Mouse (Mus musculus) 3134 (cell line): ENCODE measurements around the gene Gipc3.

Experiments
- DNase-seq: peaks from one replicate; pipeline ENCODE4 v3.0.0-alpha.2; 2011; ENCODE audit warnings: low spot score; ENCODE audit not compliant: insufficient read length; ENCODE audit errors: extremely low read depth

Gipc3 gene

DNA sequence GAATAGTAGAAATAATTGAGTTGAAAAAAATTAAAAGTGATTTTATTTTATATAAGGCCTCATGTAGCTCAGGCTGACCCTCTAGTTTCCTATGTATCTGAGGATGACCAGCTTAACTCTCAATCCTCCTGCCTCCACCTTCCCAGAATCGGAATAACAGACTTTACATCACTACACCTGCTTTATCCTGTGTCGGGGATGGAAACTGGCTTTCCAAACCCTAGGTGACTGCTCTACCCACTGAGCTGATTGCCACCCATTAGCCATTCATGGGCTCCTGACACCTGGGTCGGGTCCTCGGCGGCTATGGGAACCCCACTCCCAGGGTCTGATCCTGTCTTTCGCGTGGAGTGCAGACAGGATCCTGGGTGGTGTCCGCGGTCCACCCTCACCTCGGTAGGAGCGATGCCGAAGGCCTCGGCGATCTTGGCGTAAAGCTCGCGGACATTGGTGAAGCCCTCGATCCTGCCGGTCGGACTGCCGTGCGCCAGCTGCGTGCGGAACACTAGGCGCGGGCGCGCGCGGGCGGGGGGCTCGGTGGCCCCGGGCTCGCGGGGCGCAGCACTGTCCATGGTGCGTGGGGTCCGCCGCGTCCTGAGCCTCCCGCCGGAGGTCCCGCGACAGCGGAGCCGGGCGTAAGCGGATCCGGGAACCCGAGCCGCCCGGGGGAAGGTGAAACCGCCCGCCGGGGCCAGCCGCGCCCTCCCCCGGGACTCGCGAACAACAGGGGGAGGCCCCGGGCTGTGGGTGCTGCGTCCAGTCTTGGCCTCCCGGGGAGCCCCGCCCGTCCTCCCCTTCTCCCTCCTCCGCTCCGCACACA is at the start of gene Gipc3:
Gene Gipc3, minus strand, starts transcription at position 581 of the 820 bp plus-strand sequence.
- no peak for DNase-seq

GRCm38 (mm10) chr10:81392781-81393185 is 49.7 kb upstream of the Gipc3 start, which contains the start of gene Smim24:
Smim24 (plus strand) TSS chr10:81393051.
- DNase-seq: no peak

DNA sequence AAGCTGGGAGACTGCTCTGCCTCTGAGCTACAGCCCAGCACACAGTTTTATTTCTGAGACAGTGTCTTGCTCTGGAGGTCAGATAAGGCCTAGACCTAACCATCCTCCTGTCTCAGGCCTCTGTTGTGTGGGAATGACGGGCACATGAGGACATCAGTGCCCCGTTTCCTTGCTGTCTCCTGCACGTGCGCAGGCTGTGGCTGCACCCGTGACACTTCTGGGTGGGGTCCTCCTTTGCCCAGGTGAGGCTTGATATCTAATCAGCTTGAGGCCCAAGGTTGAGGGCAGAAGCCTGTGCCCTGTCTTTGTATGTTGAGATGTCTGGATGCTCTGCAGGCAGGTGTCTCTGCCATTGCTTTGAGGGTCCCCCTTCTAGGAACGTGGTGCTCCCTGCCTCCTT is 49.2 kb upstream of the Gipc3 start:
- no peak for DNase-seq

- no peak for DNase-seq
Observed at GRCm38 (mm10) chr10:81390678-81390965, 47.6 kb upstream of the Gipc3 start.

- no peak for DNase-seq
Observed at GRCm38 (mm10) chr10:81389801-81390677, 47.0 kb upstream of the Gipc3 start.

- no peak for DNase-seq
Observed at GRCm38 (mm10) chr10:81389373-81389772, 46.3 kb upstream of the Gipc3 start.

DNA sequence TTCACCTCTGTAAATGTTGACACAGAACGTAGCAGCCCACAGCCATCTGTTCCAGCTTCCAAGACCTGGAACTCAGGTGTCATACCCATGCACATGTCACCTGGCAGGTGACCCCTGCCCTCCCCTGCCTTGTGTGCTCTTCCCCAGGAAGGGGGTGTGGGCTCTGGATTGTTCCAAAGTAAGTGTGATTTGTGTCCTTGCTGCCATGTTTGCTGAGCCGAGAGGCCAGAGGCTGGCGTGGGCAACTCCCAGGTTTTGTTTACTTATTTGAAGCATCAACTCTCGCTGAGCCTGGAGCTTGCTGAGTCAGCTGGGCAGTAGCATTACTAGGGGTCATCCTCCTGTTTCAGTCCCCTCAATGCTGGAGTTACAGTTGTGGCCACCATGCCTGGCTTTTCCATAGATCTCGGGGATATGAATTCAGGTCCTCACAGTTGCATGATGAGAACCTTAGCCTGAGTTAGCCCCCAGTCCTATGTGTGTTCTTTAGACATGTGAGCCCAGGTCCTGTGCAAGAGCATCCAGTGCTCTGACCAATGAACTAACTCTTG is 45.5 kb upstream of the Gipc3 start, which contains the start of gene Gm48552:
Gene Gm48552, plus strand, starts transcription at position 501 of the 551 bp plus-strand sequence.
- no peak for DNase-seq

DNA sequence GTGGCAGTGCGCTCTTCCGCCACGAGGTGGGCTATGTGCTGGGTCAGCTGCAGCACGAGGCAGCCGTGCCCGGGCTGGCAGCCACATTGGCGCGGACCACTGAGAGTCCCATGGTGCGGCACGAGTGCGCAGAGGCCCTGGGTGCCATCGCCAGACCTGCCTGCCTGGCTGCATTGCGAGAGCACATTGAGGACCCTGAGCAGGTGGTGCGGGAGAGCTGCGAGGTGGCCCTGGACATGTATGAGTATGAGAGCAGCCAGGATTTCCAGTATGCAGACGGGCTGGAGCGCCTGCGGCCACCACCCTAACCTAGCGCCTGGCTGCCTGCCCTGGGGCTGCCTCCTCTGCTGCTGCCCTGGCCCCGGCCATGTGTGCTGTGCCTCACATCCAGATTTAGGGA is 44.6 kb upstream of the Gipc3 start:
- DNase-seq: no peak

DNA sequence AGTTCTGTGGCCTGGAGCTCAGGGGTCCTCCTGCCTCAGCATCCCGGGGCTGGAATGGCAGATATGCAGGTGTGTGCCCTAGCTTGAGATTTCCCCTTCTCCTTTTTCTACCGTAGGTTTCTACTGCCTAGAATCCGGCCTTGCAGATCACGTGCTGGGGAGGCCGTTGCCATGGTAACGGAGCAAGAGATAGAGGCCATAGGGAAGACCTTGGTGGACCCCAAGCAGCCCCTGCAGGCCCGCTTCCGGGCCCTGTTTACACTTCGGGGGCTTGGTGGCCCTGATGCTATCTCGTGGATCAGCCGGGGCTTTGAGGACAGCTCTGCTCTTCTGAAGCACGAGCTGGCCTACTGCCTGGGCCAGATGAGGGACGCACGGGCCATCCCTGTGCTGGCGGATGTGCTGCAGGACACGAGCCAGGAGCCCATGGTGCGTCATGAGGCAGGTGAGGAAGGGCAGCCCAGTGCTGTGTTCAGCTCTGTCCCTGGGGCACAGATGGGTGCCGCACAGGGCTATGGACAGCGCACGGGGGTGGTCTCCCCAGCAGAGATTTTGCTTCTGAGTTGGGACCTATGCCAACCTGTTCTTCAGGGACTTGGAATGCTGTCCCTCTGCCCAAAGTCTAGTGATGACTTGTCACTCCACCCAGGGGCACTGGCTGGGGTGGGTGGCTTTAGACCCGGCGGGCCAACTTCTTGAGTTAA is 42.7 kb upstream of the Gipc3 start:
- DNase-seq: no peak

- DNase-seq: no peak
Observed at GRCm38 (mm10) chr10:81384605-81384982, 41.5 kb upstream of the Gipc3 start.

- DNase-seq: peak; percentile 99
Observed at GRCm38 (mm10) chr10:81383802-81384604, 40.9 kb upstream of the Gipc3 start, which contains the start of the genes Dohh and Gm48551. Dohh (plus strand) TSS chr10:81384428. Gm48551 (plus strand) TSS chr10:81384466.

DNA sequence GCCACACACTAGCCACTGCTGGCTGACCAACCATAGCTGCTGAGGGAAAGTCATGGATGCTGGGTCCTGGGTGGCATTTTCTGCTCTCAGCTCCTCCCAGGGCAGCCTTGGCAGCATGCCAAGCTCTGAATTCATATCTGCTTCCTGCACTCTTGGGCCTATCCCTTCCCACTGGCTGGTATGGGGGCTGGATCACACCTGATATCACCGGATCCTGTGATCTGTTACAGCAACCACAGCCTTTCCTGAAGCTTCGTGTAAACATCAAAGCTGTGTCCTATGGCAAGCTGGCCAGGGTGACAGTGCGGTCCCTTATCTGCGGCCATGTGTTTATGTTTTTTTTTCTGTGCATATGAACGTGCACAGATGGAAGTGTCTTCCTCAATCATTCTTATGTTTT is 39.0 kb upstream of the Gipc3 start:
- DNase-seq: no peak

GRCm38 (mm10) chr10:81379809-81380378 is 36.8 kb upstream of the Gipc3 start:
- DNase-seq: no peak

DNA sequence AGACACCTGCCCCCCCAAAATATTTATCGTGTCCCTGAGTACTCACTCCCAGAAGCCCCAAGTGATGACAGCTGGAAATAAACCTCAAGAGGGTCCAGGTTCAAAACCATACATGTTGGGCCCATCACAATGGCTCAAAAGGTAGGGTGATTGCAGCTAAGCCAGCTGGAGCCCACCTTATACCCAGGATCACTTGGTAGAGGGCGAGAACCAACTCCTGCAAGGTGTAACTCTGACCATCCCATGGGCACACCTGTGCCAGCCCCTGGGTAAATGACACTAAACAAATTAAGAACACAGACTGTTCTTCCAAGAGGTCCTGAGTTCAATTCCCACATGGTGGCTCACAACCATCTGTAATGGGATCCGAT is 36.1 kb upstream of the Gipc3 start:
- DNase-seq: no peak

DNA sequence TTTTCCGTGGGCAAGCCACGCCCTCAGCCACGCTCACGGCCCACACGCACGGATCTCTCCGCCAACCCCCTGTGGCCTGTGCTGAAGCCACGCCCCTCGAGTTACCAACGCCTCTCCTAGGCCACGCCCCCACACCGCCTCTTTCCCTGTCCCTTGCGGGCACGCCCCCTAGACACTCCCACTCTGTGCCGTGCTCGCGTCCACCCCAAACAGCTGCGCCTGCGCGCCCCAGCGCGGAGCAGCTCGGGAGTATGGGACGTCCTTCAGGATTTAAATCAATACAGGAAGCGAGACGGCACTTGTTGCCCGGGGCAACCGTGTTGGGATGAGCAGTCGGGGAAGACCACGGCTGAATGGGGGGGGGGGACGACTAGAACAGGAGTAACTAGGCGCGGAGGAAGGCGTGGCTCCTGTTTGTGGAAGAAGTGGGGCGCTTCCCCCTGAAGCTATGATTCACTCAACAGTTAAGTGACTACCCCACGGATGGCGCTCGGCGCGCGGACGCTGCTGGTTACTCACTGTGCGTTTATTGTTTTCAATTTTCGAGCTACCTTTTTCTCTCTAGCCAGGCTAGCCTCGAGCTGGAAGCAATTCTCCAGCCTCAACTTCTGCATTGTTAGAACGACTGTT is 35.6 kb upstream of the Gipc3 start:
- DNase-seq: peak; percentile 100

GRCm38 (mm10) chr10:81377793-81378552 is 34.9 kb upstream of the Gipc3 start, which contains the start of gene Fzr1:
Fzr1 (minus strand) TSS chr10:81378516.
- DNase-seq: no peak

- DNase-seq: no peak
Observed at GRCm38 (mm10) chr10:81377362-81377664, 34.2 kb upstream of the Gipc3 start.

GRCm38 (mm10) chr10:81376561-81377361 is 33.7 kb upstream of the Gipc3 start:
- DNase-seq: no peak
